Mouse (Mus musculus): ENCODE results near the gene Reep3.

DNA sequence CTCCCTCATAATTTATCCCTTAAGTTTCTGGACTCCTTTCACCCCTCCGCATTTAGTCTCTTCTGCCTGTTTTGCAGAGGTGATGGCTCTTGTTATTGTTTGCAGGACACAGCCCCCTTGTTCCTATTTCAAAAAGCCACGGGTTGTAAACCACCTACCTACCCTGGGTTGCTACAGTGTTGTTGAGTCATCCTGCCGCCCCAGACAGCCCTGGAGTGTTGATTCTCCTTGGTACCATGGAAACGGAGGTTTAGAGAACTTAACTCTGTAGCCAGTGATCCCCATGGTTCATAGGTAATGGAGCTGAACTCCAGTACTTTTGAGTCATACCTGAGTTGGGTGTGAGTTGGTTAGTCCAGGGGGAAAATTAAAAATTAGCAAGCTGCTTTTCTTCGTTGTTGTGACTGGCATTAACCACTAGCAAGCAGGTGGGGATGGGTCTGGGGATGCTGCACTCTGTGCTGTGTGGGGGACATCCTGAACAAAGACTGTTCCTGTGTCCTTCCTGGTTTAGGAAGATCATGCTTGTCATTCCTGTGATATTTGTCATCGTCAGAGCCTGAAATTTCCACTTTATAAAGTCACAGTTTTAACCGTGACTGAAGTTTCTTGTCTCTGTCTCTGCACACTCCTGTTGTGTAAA is 1.8 kb upstream of the Reep3 start:
- TF ChIP-seq POLR2A (IDR thresholded peaks at IDR 0.05; ENCODE audit: borderline replicate concordance, extremely low read depth, insufficient read depth, insufficient read length, poor library complexity, severe bottlenecking) (no peak), CTCF (IDR thresholded peaks at IDR 0.05; ENCODE audit: borderline replicate concordance, extremely low read depth, insufficient read depth, insufficient read length) (no peak)
